Mouse (Mus musculus) layer of hippocampus, postnatal 25 days (tissue): ENCODE results near the gene Rpgrip1l. TPM values are rescaled to one million over a fixed set of nuclear protein-coding genes. Genes with fewer than 3 reads are reported as not detected.

Experiments
- total RNA-seq, 2 experiments: library from RNA; stranded (reverse); gene quantifications; 2 replicates each; pipeline ENCODE4 v1.2.3; 2021

The Rpgrip1l gene
- total RNA-seq, 2 experiments from 2014 or later, result 21.7 to 21.8 TPM

Other genes with a start within 250 kb of the Rpgrip1l start
- 10 to 100 TPM; 35.7 to 38.4 TPM for gene Rbl2, start 243.2 kb downstream of the Rpgrip1l start, total RNA-seq
- gene Aktip, start 113.3 kb downstream of the Rpgrip1l start, total RNA-seq, result 10 to 100 TPM; 88.4 to 92.4 TPM
- 100 to 1,000 TPM; 138 TPM for gene Fto, start 263 bp upstream of the Rpgrip1l start, total RNA-seq